Mouse (Mus musculus): ENCODE measurements around the gene Ruvbl1. TPM values are rescaled to one million over a fixed set of nuclear protein-coding genes. Genes with fewer than 3 reads are reported as not detected.

The Ruvbl1 gene
- total and polyA plus RNA-seq, 3 experiments, result 156 to 169 (median 159) TPM

- H3K27me3 ChIP-seq (replicated peaks), result no peaks in the 10 kb centered on the region
- TF ChIP-seq CTCF (conservative IDR thresholded peaks at IDR 0.05 in 1 of 2, IDR thresholded peaks at IDR 0.05 in 1 of 2; ENCODE audit: low read depth in 2 of 2, low read length in 2 of 2) (peak in 1 of 2 experiments; percentile 20; a peak in 1 of 4 replicates), MAFK (IDR thresholded peaks at IDR 0.05; ENCODE audit: insufficient replicate concordance, low read length) (no peak)
- no peaks in the 10 kb centered on the region for H3K9me3 ChIP-seq (replicated peaks; ENCODE audit: low read length)
- no peak overlapping the region for H3K27ac ChIP-seq (ENCODE audit: insufficient read depth, low read depth)
- H3K4me2 ChIP-seq (ENCODE audit: insufficient read depth, low read depth, poor library complexity, severe bottlenecking), result no peak overlapping the region
- dilution Hi-C loops (cut with MboI; ENCODE audit: extremely low pct_ligation_motif_present, extremely low pct_unique_long_range_greater_than_20kb, low sequenced_read_pairs), result no loop called here
- H3K79me2 ChIP-seq (replicated peaks; ENCODE audit: control insufficient read depth, extremely low read depth, insufficient read depth, poor library complexity, severe bottlenecking), result no peaks in the 10 kb centered on the region
- in situ Hi-C loops (cut with MboI; ENCODE audit: low pct_ligation_motif_present, low pct_unique_long_range_greater_than_20kb, low sequenced_read_pairs), result no loop called here
- peaks cover 70 to 92% of the 10 kb centered on the region in 2 experiments for H3K36me3 ChIP-seq (replicated peaks in 1 of 2; ENCODE audit: control insufficient read depth in 1 of 2, insufficient read depth in 1 of 2, low read length in 1 of 2)
- no peak overlapping the region for H3K9ac ChIP-seq (ENCODE audit: insufficient read depth, low read depth)
- H3K4me1 ChIP-seq (ENCODE audit: control insufficient read depth in 1 of 2, insufficient read depth in 2 of 2), result no peaks in the 10 kb centered on the region
- no peak for DNase-seq (ENCODE audit: extremely low read depth)
- H3K4me3 ChIP-seq (replicated peaks in 1 of 3; ENCODE audit: low read depth in 2 of 3, low read length in 2 of 3, poor library complexity in 1 of 3), result no peak overlapping the region
Measured at GRCm38 (mm10) chr6:88499481-88500404, 34.5 kb downstream of the Ruvbl1 start.

- no peak for TF ChIP-seq BHLHE40 (IDR thresholded peaks at IDR 0.05; ENCODE audit: low read depth, low read length)
- 0 out of 2 replicates have a peak, but pooled peaks have one; percentile 17 for TF ChIP-seq ZMIZ1 (IDR thresholded peaks at IDR 0.05; ENCODE audit: low read depth, low read length)
- Histone ChIP-seq H3K79me2 (replicated peaks; ENCODE audit: control insufficient read depth, extremely low read depth, insufficient read depth, poor library complexity, severe bottlenecking) (no peaks in the 10 kb centered on the region), H3K27ac (ENCODE audit: insufficient read depth, low read depth) (no peak overlapping the region), H3K27me3 (replicated peaks) (no peaks in the 10 kb centered on the region), H3K4me2 (ENCODE audit: insufficient read depth, low read depth, poor library complexity, severe bottlenecking) (no peak overlapping the region), H3K4me3 (replicated peaks in 1 of 3; ENCODE audit: low read depth in 2 of 3, low read length in 2 of 3, poor library complexity in 1 of 3) (no peak overlapping the region), H3K36me3 (replicated peaks in 1 of 2; ENCODE audit: control insufficient read depth in 1 of 2, insufficient read depth in 1 of 2, low read length in 1 of 2) (peaks cover 75 to 98% of the 10 kb centered on the region in 2 experiments), H3K4me1 (ENCODE audit: control insufficient read depth in 1 of 2, insufficient read depth in 2 of 2) (no peaks in the 10 kb centered on the region), H3K9ac (ENCODE audit: insufficient read depth, low read depth) (no peak overlapping the region), H3K9me3 (replicated peaks; ENCODE audit: low read length) (no peaks in the 10 kb centered on the region)
- in situ Hi-C loops (cut with MboI; ENCODE audit: low pct_ligation_motif_present, low pct_unique_long_range_greater_than_20kb, low sequenced_read_pairs) (no loop called here), dilution Hi-C loops (cut with MboI; ENCODE audit: extremely low pct_ligation_motif_present, extremely low pct_unique_long_range_greater_than_20kb, low sequenced_read_pairs) (no loop called here)
- no peak for DNase-seq (ENCODE audit: extremely low read depth)
Measured at GRCm38 (mm10) chr6:88500405-88500767, 35.2 kb downstream of the Ruvbl1 start.

- no peak overlapping the region for H3K4me3 ChIP-seq (replicated peaks in 1 of 3; ENCODE audit: low read depth in 2 of 3, low read length in 2 of 3, poor library complexity in 1 of 3)
- in situ Hi-C loops (cut with MboI; ENCODE audit: low pct_ligation_motif_present, low pct_unique_long_range_greater_than_20kb, low sequenced_read_pairs), result no loop called here
- no peaks in the 10 kb centered on the region for H3K9me3 ChIP-seq (replicated peaks; ENCODE audit: low read length)
- TF ChIP-seq ZKSCAN1 (IDR thresholded peaks at IDR 0.05; ENCODE audit: borderline replicate concordance, low read depth, low read length) (no peak), POLR2A (IDR thresholded peaks at IDR 0.05; ENCODE audit: low read depth, low read length) (peak; percentile 13; the same call in 1 of the 2 replicates)
- H3K79me2 ChIP-seq (replicated peaks; ENCODE audit: control insufficient read depth, extremely low read depth, insufficient read depth, poor library complexity, severe bottlenecking), result no peaks in the 10 kb centered on the region
- no peak for DNase-seq (ENCODE audit: extremely low read depth)
- H3K4me1 ChIP-seq (ENCODE audit: control insufficient read depth in 1 of 2, insufficient read depth in 2 of 2), result no peaks in the 10 kb centered on the region
- H3K27ac ChIP-seq (ENCODE audit: insufficient read depth, low read depth), result no peak overlapping the region
- H3K9ac ChIP-seq (ENCODE audit: insufficient read depth, low read depth), result no peak overlapping the region
- peaks cover 80 to 100% of the 10 kb centered on the region in 2 experiments for H3K36me3 ChIP-seq (replicated peaks in 1 of 2; ENCODE audit: control insufficient read depth in 1 of 2, insufficient read depth in 1 of 2, low read length in 1 of 2)
- H3K4me2 ChIP-seq (ENCODE audit: insufficient read depth, low read depth, poor library complexity, severe bottlenecking), result no peak overlapping the region
- no peaks in the 10 kb centered on the region for H3K27me3 ChIP-seq (replicated peaks)
- dilution Hi-C loops (cut with MboI; ENCODE audit: extremely low pct_ligation_motif_present, extremely low pct_unique_long_range_greater_than_20kb, low sequenced_read_pairs), result no loop called here
Measured at GRCm38 (mm10) chr6:88502030-88502970, 37.1 kb downstream of the Ruvbl1 start.
